Mouse (Mus musculus): ENCODE measurements around the gene Net1. TPM values are rescaled to one million over a fixed set of nuclear protein-coding genes. Genes with fewer than 3 reads are reported as not detected.

Gene Net1
- total RNA-seq, 2 experiments from 2014 or later = 34.2 to 83.5 TPM

DNA sequence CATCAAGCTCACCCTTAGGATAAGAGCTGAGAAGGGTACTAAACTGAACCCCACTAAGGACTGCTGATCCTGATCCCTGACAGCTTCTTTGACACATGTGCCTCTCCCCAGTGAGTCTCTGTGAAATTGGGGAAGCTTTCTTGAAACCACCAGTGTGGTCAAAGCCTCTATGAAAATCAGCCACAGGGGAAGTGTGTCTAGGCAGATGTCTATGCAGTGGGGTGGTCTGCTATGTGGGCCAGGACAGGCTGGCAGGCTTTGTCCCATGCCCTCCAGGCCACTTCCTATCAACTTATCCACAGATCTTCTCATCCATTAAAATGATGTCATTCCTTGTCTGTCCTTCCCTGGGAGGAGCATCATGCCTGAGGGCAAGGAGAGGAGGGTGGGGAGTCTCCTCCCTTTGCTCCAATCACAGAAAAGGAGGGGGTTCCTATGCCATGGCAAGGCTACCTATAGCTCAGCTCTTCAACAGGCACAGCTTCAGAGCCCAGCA, 80.7 kb downstream of the Net1 start, which contains the start of gene Calm4:
TSS of gene Calm4 (plus strand) at position 446 of the 496 bp plus-strand sequence.
- ATAC-seq (replicated peaks; ENCODE audit: poor library complexity) = peak; percentile 73

DNA sequence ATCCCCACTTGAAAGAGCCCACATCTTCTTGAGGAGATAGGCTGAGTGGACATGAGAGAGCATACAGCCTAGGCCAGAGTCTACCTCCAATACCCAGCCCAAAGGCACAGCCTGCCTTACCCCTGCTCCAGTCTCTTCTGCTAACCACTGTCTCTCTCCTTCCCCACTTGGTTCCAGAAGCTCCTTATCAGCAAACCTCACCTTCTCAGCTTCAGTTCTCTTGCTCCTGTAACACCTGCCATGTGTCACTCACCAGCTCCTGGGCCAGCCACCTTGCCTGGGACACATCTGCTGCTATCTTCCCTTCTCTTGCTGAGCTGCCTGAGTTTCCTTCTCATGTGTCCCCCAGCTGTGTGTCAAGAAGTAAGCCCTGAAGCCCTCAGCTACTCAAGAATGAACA, 84.4 kb downstream of the Net1 start:
- ATAC-seq (replicated peaks; ENCODE audit: poor library complexity) = peak; percentile 5

DNA sequence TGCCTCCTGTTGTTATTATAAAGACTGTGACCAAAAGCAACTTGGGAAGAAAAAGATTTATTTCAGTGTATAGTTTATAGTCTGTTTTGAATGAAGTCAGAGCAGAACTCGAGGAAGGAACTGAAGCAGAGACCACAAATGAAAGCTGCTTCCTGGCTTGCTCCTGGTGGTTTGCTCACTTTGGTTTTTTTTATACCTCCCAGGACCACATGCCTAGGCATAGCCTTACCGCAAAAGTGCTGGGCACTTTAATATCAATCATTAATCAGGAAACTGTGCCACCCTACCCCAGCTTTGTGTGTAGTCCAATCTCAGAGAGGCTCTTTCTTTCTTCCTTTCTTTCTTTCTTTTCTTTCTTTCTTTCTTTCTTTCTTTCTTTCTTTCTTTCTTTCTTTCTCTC, 85.6 kb downstream of the Net1 start:
- ATAC-seq (replicated peaks; ENCODE audit: poor library complexity) = peak; percentile 69

Other genes starting within 250 kb of the Net1 start
- gene Calml3, start 113.9 kb downstream of the Net1 start, total RNA-seq (2015) = not detected in 2 replicates
- gene Calml3, start 113.9 kb downstream of the Net1 start, total RNA-seq (2017) = not detected in 2 replicates
- not detected in 2 replicates for gene Calm4, start 80.5 kb downstream of the Net1 start, total RNA-seq (2015)
- not detected in 2 replicates for gene Calm4, start 80.5 kb downstream of the Net1 start, total RNA-seq (2017)
- not detected in 2 replicates for gene Calm5, start 64.0 kb downstream of the Net1 start, total RNA-seq (2015)
- gene Calm5, start 64.0 kb downstream of the Net1 start, total RNA-seq (2017) = not detected in 2 replicates
- gene Tubal3, start 54 bp upstream of the Net1 start, total RNA-seq (2015) = not detected in 2 replicates
- not detected in 2 replicates for gene Tubal3, start 54 bp upstream of the Net1 start, total RNA-seq (2017)
- not detected in 2 replicates for gene Ucn3, start 27.1 kb upstream of the Net1 start, total RNA-seq (2015)
- gene Ucn3, start 27.1 kb upstream of the Net1 start, total RNA-seq (2017) = not detected in 2 replicates
- not detected in 2 replicates for gene Akr1c14, start 130.8 kb upstream of the Net1 start, total RNA-seq (2015)
- gene Akr1c14, start 130.8 kb upstream of the Net1 start, total RNA-seq (2017) = 0.30 TPM in 1 of 2 replicates, not detected in the other
- gene Akr1c18, start 232.4 kb upstream of the Net1 start, total RNA-seq (2015) = not detected in 2 replicates
- 0.33 TPM in 1 of 2 replicates, not detected in the other for gene Akr1c18, start 232.4 kb upstream of the Net1 start, total RNA-seq (2017)

All from megakaryocyte progenitor cell, adult 5-6 weeks (primary cell).